Mouse (Mus musculus): ENCODE results near the gene Gm20662. TPM values are rescaled to one million over a fixed set of nuclear protein-coding genes. Genes with fewer than 3 reads are reported as not detected.
A peak's percentile ranks its signal among the peaks of the same experiment; 100 is the strongest.

Gene Gm20662
- polyA plus RNA-seq (2015; fragmentation: Nextera tagmentation; extraction: Ambion mirVana) = 0.64 and 1.1 TPM in 2 replicates

DNA sequence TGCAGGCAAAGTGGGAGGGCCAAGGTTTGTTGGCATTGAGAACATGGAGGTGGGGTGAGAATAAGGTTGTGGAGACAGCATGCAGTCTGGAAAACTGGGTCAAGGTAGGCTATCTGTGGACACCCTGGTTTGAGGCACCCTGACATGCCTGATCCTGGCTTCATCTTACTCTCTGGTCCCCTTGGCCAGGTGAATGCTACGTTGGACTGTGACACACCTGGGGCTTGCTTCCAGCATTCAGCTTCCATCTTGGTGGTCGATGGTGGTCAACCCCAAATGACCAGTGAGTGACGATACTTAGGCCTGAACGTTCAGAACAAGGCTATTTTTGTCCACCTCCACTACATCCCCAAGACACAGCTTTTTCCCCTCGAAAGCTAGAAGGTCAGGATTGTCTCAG, at the start of gene Gm20662:
Gene Gm20662, plus strand, starts transcription at position 301 of the 400 bp plus-strand sequence.
- Histone ChIP-seq H3K9me3 (ENCODE audit: low read length) (no peaks in the 10 kb centered on the region), H3K36me3 (ENCODE audit: insufficient read depth, low read length) (no peaks in the 10 kb centered on the region), H3K9ac (replicated peaks; ENCODE audit: low read length) (no peak within 1 kb of the TSS), H3K27me3 (ENCODE audit: insufficient read depth, low read length) (no peaks in the 10 kb centered on the region), H3K4me1 (ENCODE audit: insufficient read depth, low read length) (no peaks in the 10 kb centered on the region), H3K4me3 (ENCODE audit: low read length) (no peak within 1 kb of the TSS), H3K4me2 (replicated peaks; ENCODE audit: low read depth, low read length) (no peak within 1 kb of the TSS), H3K27ac (ENCODE audit: low read length) (no peak within 1 kb of the TSS)
- WGBS = 91% methylated on average over 5 of the region's 5 CpGs
- no peak for ATAC-seq (ENCODE audit: low FRiP score, low TSS enrichment)

DNA sequence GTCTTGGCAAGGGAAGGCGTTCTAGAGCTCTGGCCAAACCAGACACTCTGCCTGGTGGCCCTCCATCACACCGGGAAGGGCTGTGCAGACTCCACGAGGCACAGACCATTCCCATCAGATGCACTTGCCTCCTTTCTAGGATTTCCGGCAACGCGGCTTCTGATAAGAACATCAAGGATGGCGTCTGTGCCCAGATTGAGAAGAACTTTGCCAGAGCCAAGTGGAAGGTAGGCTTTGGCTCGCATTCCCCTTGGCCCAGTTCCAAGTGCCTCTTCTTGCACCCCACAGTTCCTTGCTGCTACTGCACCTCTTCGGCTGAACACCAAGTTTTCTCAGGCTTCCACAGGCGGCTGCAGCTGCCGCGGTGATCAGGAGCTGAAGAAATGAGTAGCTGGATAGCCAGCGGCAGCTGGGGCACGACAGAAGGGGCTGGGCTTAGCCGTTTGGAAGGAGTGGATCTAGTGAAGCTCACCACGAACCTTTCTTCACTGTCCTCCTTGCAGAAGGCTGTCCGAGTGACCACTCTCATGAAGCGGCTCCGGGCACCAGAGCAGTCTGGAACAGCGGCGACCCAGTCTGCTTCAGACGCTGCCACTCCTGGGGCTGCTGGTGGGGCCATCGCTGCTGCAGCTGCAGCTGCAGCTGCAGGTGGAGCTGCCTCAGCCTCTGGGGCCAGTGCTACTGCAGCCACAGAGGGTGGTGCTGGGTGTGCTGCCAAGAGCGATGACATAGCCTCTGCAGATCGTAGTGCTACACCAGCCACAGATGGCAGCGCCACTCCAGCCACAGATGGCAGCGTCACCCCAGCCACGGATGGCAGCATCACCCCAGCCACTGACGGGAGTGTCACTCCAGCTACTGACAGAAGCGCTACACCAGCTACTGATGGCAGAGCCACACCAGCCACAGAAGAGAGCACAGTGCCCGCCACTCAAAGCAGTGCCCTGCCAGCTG, 48.6 kb upstream of the Gm20662 start:
- no peak overlapping the region for H3K4me3 ChIP-seq (ENCODE audit: low read length)
- H3K4me1 ChIP-seq (ENCODE audit: insufficient read depth, low read length) = peaks cover 14% of the 10 kb centered on the region
- WGBS = 89% methylated on average over 31 of the region's 31 CpGs
- ATAC-seq (ENCODE audit: low FRiP score, low TSS enrichment) = no peak
- no peaks in the 10 kb centered on the region for H3K36me3 ChIP-seq (ENCODE audit: insufficient read depth, low read length)
- H3K27ac ChIP-seq (ENCODE audit: low read length) = no peak overlapping the region
- H3K9me3 ChIP-seq (ENCODE audit: low read length) = no peaks in the 10 kb centered on the region
- H3K9ac ChIP-seq (replicated peaks; ENCODE audit: low read length) = no peak overlapping the region
- no peak overlapping the region for H3K4me2 ChIP-seq (replicated peaks; ENCODE audit: low read depth, low read length)
- no peaks in the 10 kb centered on the region for H3K27me3 ChIP-seq (ENCODE audit: insufficient read depth, low read length)

DNA sequence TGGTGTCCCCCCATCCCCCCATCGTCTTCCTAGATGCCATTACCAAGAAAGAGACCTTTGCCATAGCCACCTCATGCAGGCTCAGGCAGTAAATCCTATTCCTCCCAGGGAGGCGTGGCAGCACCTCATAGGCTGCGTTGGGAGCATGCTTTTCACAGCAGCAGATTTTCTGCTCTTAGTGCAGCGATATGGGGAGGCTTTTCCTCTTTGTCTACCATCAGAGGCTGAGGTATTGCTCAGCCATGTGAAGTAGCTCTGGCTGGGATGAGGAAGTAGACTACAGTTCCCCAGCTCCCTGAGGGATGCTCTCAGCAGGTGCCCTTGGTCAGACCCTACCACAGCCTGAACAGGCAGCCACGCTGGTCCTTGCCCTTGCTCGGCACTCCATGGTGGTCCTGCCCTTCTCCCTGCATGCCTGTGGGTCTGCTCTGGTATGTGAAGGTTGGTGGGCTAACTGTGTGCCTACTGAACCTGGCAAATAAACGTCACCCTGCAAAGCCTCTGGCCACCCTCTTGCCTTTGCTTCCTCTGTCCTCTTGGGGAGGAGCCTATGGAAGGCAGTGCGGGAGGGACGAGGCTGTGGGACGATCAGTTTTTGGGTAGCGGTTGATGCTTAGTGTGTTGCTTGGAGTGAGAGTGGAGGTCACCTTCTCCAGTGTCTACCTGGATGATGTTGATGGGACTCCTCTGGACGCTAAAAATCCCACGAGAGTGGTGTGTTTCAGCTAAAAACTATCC, 46.8 kb upstream of the Gm20662 start:
- no peak overlapping the region for H3K27ac ChIP-seq (ENCODE audit: low read length)
- no peaks in the 10 kb centered on the region for H3K9me3 ChIP-seq (ENCODE audit: low read length)
- WGBS = 82% methylated on average over 13 of the region's 13 CpGs
- H3K4me3 ChIP-seq (ENCODE audit: low read length) = no peak overlapping the region
- H3K27me3 ChIP-seq (ENCODE audit: insufficient read depth, low read length) = no peaks in the 10 kb centered on the region
- H3K4me2 ChIP-seq (replicated peaks; ENCODE audit: low read depth, low read length) = no peak overlapping the region
- peaks cover 14% of the 10 kb centered on the region for H3K4me1 ChIP-seq (ENCODE audit: insufficient read depth, low read length)
- H3K9ac ChIP-seq (replicated peaks; ENCODE audit: low read length) = no peak overlapping the region
- H3K36me3 ChIP-seq (ENCODE audit: insufficient read depth, low read length) = no peaks in the 10 kb centered on the region
- ATAC-seq (ENCODE audit: low FRiP score, low TSS enrichment) = no peak

DNA sequence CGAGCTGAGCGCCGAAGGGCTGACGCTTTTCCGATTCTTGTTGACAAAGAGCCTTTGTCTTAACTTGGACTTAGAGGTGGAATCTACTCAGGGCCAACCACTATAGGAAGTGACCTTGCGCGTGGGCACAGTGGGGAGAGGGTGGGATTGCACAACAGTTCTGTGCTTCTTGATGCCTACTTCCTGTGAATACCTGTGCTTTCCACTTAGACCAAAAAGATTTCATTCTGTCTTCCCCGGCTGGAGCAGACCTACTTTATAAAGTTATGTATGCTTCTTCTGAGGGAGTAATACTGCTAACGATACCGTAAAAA, 46.3 kb upstream of the Gm20662 start, which contains the start of gene Traip:
Gene Traip, plus strand, starts transcription at position 215 of the 314 bp plus-strand sequence.
- H3K4me3 ChIP-seq (ENCODE audit: low read length) = peak within 1 kb of the TSS; percentile 69
- peak within 1 kb of the TSS; percentile 92 for H3K4me2 ChIP-seq (replicated peaks; ENCODE audit: low read depth, low read length)
- peaks cover 14% of the 10 kb centered on the region for H3K4me1 ChIP-seq (ENCODE audit: insufficient read depth, low read length)
- peak within 1 kb of the TSS; percentile 79 for H3K27ac ChIP-seq (ENCODE audit: low read length)
- ATAC-seq (ENCODE audit: low FRiP score, low TSS enrichment) = no peak
- 87% methylated on average over 10 of the region's 10 CpGs for WGBS
- no peaks in the 10 kb centered on the region for H3K9me3 ChIP-seq (ENCODE audit: low read length)
- H3K9ac ChIP-seq (replicated peaks; ENCODE audit: low read length) = peak within 1 kb of the TSS; percentile 81
- no peaks in the 10 kb centered on the region for H3K36me3 ChIP-seq (ENCODE audit: insufficient read depth, low read length)
- no peaks in the 10 kb centered on the region for H3K27me3 ChIP-seq (ENCODE audit: insufficient read depth, low read length)

DNA sequence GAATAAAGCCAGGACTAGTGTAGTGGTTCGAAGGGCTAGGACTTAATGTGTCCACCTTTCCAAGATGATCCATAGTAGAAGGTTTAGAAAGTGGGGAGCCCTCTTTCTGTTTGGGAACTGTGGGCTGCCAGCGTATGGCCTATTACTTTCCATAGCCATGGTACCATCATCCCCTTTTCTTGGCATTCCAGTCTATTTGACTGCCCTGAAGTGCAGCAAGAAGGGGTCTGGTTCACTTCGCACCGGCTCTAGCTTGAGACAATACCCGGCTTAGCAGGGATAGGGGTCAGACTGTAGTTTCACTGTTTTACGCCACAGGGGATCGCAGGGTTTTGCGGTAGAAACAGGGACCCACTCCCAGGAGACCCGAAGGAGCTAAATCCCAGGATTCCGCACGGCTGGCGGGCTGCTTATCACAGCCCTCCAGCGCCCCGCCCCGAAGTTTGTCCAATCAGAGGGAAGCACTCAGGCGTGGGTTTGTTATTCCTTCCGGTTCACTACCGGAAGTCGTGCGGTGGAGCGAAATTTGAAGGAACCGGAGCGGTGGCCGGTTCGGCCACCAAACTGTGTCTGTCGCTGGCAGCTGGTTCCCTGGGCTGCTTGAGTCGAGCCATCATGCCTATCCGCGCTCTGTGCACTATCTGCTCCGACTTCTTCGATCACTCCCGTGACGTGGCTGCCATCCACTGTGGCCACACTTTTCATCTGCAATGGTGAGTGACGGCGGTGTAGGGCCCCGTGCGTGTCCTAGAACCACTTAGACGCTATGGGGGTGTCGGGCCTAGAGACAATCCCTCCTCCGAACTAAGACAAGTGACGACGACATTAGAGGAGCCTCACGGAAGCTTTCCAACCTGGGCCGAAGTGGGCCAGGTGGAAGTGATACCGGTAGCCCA, 45.4 kb upstream of the Gm20662 start:
- ATAC-seq (ENCODE audit: low FRiP score, low TSS enrichment) = peak; percentile 94
- Histone ChIP-seq H3K9ac (replicated peaks; ENCODE audit: low read length) (peak overlapping the region; percentile 81), H3K4me1 (ENCODE audit: insufficient read depth, low read length) (peaks cover 14% of the 10 kb centered on the region), H3K4me2 (replicated peaks; ENCODE audit: low read depth, low read length) (peak overlapping the region; percentile 92), H3K9me3 (ENCODE audit: low read length) (no peaks in the 10 kb centered on the region), H3K36me3 (ENCODE audit: insufficient read depth, low read length) (no peaks in the 10 kb centered on the region), H3K27ac (ENCODE audit: low read length) (peak overlapping the region; percentile 79), H3K27me3 (ENCODE audit: insufficient read depth, low read length) (no peaks in the 10 kb centered on the region), H3K4me3 (ENCODE audit: low read length) (peak overlapping the region; percentile 69)
- 12% methylated on average over 45 of the region's 45 CpGs for WGBS

DNA sequence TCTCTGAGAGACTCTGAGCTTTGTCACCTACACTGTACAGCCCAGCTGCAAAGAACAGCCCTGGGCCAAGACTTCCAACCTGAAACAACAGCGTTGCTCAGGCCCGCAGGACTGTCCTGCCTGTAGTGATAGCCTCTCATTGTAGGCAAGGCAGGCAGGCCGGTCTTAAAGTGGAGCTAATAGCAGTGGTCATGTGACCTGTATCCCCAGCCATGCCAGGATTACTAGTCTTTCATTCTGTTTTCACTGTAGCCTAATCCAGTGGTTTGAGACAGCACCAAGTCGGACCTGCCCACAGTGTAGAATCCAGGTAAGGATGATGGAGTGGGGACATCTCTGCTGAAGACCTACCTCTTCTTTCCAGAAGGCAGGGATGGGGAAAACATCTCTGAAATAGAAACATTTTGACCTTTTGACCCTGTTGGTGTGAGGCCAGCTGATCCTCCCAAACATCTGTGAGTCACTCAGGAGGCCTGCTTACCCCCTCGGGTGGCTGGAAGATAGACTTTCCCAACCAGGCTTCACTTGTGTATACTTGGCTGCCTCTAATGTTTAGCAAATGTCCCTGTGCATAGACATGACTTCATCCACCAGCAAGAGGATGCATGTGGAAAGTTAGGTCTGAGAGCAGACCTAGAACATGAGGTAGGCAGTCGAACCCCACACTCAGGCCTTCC, 40.4 kb upstream of the Gm20662 start:
- ATAC-seq (ENCODE audit: low FRiP score, low TSS enrichment) = no peak
- H3K4me1 ChIP-seq (ENCODE audit: insufficient read depth, low read length) = peaks cover 11% of the 10 kb centered on the region
- peaks cover 9% of the 10 kb centered on the region; the same call in 1 of the 2 replicates for H3K36me3 ChIP-seq (ENCODE audit: insufficient read depth, low read length)
- 80% methylated on average over 6 of the region's 6 CpGs for WGBS
- H3K4me3 ChIP-seq (ENCODE audit: low read length) = no peak overlapping the region
- no peak overlapping the region for H3K27ac ChIP-seq (ENCODE audit: low read length)
- no peak overlapping the region for H3K4me2 ChIP-seq (replicated peaks; ENCODE audit: low read depth, low read length)
- no peak overlapping the region for H3K9ac ChIP-seq (replicated peaks; ENCODE audit: low read length)
- H3K27me3 ChIP-seq (ENCODE audit: insufficient read depth, low read length) = no peaks in the 10 kb centered on the region
- H3K9me3 ChIP-seq (ENCODE audit: low read length) = no peaks in the 10 kb centered on the region

DNA sequence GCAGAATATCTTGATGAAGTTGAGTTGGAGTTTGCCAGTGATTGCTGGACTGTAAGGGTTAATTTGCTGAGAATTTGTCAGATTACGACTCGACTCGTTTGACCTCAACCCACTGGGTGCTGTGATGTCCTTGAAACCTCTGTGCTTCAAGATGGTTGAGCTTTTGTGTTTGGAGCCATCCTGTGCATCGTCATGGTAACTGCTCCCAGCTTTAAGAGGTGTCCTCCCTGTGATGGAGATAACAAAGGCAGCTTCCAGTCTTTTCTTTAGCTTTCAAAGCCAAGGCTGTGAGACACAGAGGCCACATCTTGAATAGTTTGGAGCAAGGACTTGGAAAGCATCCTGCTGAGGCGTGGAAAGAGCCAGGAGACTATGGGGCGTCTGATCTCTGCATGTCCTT, 39.0 kb upstream of the Gm20662 start:
- Histone ChIP-seq H3K36me3 (ENCODE audit: insufficient read depth, low read length) (peaks cover 15% of the 10 kb centered on the region), H3K4me2 (replicated peaks; ENCODE audit: low read depth, low read length) (no peak overlapping the region), H3K27ac (ENCODE audit: low read length) (no peak overlapping the region), H3K27me3 (ENCODE audit: insufficient read depth, low read length) (no peaks in the 10 kb centered on the region), H3K9ac (replicated peaks; ENCODE audit: low read length) (no peak overlapping the region), H3K4me3 (ENCODE audit: low read length) (no peak overlapping the region), H3K4me1 (ENCODE audit: insufficient read depth, low read length) (peaks cover under 1% of the 10 kb centered on the region; the same call in 1 of the 2 replicates), H3K9me3 (ENCODE audit: low read length) (no peaks in the 10 kb centered on the region)
- WGBS = 65% methylated on average over 6 of the region's 6 CpGs
- ATAC-seq (ENCODE audit: low FRiP score, low TSS enrichment) = no peak

DNA sequence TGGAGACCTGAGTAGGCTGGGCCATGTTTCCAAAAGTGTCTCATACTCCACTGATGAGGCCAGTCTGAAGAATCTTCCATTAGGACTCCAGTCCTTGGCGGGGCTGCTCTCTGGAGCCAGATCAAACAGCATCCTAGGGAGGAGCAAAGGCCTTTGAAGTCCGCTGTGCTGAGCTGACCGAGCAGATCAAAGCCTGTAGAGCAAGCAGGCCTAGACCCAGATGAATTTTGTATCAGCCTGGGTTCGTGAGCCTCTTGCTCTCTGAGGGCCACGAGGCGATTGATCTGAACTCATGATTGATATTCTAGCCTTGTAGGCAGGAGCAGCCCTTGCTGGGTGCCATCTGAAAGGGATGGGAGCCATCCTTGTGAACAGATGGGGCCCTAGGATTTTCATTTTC, 36.3 kb upstream of the Gm20662 start:
- no peak overlapping the region for H3K9ac ChIP-seq (replicated peaks; ENCODE audit: low read length)

DNA sequence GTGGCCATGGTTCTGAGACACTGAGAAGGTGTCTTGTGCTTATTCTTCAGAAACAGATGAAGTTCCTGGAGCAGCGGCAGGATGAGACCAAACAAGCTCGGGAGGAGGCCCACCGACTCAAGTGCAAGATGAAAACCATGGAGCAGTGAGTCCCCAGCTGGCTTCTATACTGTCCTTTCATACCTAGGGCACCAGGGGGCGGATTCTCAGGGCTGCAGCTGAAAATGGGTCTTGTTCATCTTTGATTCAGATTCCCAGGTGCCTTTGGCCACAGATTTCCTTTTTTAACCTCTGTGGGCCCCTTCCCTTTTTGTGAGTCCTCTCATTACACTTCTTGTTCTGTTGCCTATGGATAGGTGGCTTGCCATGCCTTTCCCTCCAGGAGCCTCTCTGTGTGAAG, 35.2 kb upstream of the Gm20662 start:
- Histone ChIP-seq H3K4me1 (ENCODE audit: insufficient read depth, low read length) (no peaks in the 10 kb centered on the region), H3K27ac (ENCODE audit: low read length) (no peak overlapping the region), H3K9ac (replicated peaks; ENCODE audit: low read length) (no peak overlapping the region), H3K9me3 (ENCODE audit: low read length) (no peaks in the 10 kb centered on the region), H3K36me3 (ENCODE audit: insufficient read depth, low read length) (peaks cover 15% of the 10 kb centered on the region), H3K27me3 (ENCODE audit: insufficient read depth, low read length) (no peaks in the 10 kb centered on the region), H3K4me3 (ENCODE audit: low read length) (no peak overlapping the region), H3K4me2 (replicated peaks; ENCODE audit: low read depth, low read length) (no peak overlapping the region)
- 75% methylated on average over 4 of the region's 4 CpGs for WGBS
- no peak for ATAC-seq (ENCODE audit: low FRiP score, low TSS enrichment)

More for the DNA sequence above, 36.3 kb upstream of the Gm20662 start:
- Histone ChIP-seq H3K36me3 (ENCODE audit: insufficient read depth, low read length) (peaks cover 15% of the 10 kb centered on the region), H3K4me3 (ENCODE audit: low read length) (no peak overlapping the region), H3K27me3 (ENCODE audit: insufficient read depth, low read length) (no peaks in the 10 kb centered on the region), H3K27ac (ENCODE audit: low read length) (no peak overlapping the region), H3K9me3 (ENCODE audit: low read length) (no peaks in the 10 kb centered on the region), H3K4me2 (replicated peaks; ENCODE audit: low read depth, low read length) (no peak overlapping the region), H3K4me1 (ENCODE audit: insufficient read depth, low read length) (no peaks in the 10 kb centered on the region)
- ATAC-seq (ENCODE audit: low FRiP score, low TSS enrichment) = no peak
- WGBS = 40% methylated on average over 6 of the region's 6 CpGs
